ENCODE assay signal across 8 mouse cellular contexts in the genomic region with DNA sequence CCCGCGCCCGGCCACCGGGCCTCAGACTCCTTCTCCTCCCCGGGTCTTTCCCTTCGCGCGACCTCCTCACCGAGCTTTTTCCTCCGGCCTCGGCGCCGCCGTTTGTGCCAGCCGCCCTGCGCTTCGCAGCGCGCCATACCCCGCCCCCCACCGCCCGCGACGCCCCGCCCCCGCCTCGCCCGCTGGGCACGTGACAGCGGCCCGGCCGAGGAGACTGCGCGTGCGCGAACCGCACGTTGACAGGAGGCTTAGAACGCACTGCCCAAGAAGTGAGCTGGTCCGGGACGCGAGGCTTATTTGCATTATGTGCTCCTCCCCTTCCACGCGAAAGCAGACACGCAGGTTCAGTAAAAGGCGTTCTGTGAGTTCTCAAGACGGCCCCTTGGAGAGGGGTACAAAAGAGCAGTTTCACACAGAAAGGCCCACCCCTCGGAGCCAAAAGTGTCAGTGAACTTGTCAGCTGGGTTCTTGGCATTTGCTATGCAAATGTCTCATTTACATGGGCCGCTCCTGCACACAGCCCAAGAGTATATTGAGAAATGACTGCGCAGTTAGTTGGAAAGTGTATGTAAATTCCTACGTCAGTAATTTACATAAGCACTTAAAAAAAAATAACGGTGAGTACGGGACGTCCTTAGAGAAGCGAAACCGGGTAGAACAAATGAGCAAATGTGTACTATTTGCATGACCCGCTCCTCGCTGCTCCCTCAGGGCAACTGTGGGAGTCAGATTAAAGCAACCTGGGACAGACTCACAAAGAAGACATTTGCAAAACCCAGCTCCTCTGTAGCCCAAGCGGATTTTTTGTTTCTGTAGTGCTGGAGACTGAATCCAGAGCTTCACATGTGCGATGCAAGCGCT. TPM values are rescaled to one million over a fixed set of nuclear protein-coding genes. Genes with fewer than 3 reads are reported as not detected.
A peak's percentile ranks its signal among the peaks of the same experiment; 100 is the strongest.
DNase-seq lines count a peak whose midpoint lies in the region; ATAC-seq and TF ChIP-seq lines count a peak whose summit lies in the region.

TSS of gene Egln2 (minus strand) at position 189 of the 861 bp plus-strand sequence.

- TF ChIP-seq EP300 in ES-Bruce4 (IDR thresholded peaks at IDR 0.05; ENCODE audit: insufficient read depth, low read depth, low read length) = no peak

- no peaks in the 10 kb centered on the region for H3K4me1 ChIP-seq in ES-Bruce4 (ENCODE audit: control insufficient read depth, insufficient read depth, low read length)
- peaks cover 37% of the 10 kb centered on the region for H3K4me1 ChIP-seq in forebrain, embryonic 14.5 days (ENCODE audit: control insufficient read depth, insufficient read depth, low read length)
- peaks cover 49% of the 10 kb centered on the region for H3K4me1 ChIP-seq in neural tube, embryonic 15.5 days

- 3% methylated on average over 61 of the region's 61 CpGs for WGBS in forebrain, embryonic 14.5 days
- 2% methylated on average over 61 of the region's 61 CpGs for WGBS in neural tube, embryonic 15.5 days

- TF ChIP-seq CTCF in ES-Bruce4 (IDR thresholded peaks at IDR 0.05; ENCODE audit: low read depth, low read length) = no peak

- no peak for TF ChIP-seq POLR2A in ES-Bruce4 (IDR thresholded peaks at IDR 0.05; ENCODE audit: insufficient read depth, low read length)

- ATAC-seq in cerebellum, adult (ENCODE audit: insufficient number of reproducible peaks, low FRiP score, low TSS enrichment) = peak; percentile 73; the same call in 1 of the 2 replicates
- peak; percentile 91 for ATAC-seq in forebrain, embryonic 14.5 days
- ATAC-seq in neural tube, embryonic 15.5 days (ENCODE audit: low FRiP score) = peak; percentile 89

- peak within 1 kb of the TSS; percentile 78 for H3K4me2 ChIP-seq in forebrain, embryonic 14.5 days (ENCODE audit: low read length)
- H3K4me2 ChIP-seq in neural tube, embryonic 15.5 days = peak within 1 kb of the TSS; percentile 88

- H3K27me3 ChIP-seq in ES-Bruce4 (ENCODE audit: control insufficient read depth, insufficient read depth, low read length, poor library complexity, severe bottlenecking) = no peaks in the 10 kb centered on the region
- no peaks in the 10 kb centered on the region for H3K27me3 ChIP-seq in forebrain, embryonic 14.5 days (replicated peaks; ENCODE audit: control insufficient read depth, insufficient read depth, low read length)
- no peaks in the 10 kb centered on the region for H3K27me3 ChIP-seq in neural tube, embryonic 15.5 days (replicated peaks)

- intact Hi-C loops in heart, postnatal 14 days (cut with DNase I) = loop anchor here (1.0 to 10.0 kb wide), 2 partner anchors 12 to 318 kb away; partner anchors contain the start of gene Sertad1

- H3K36me3 ChIP-seq in ES-Bruce4 (ENCODE audit: control insufficient read depth, insufficient read depth, low read length, poor library complexity, severe bottlenecking) = no peaks in the 10 kb centered on the region
- H3K36me3 ChIP-seq in forebrain, embryonic 14.5 days (ENCODE audit: control insufficient read depth, insufficient read depth, low read length) = peaks cover 36% of the 10 kb centered on the region
- peaks cover 16% of the 10 kb centered on the region for H3K36me3 ChIP-seq in neural tube, embryonic 15.5 days

- peak within 1 kb of the TSS; percentile 42; the same call in 1 of the 2 replicates for H3K27ac ChIP-seq in ES-Bruce4 (ENCODE audit: insufficient read depth, low read length)
- peak within 1 kb of the TSS; percentile 98 for H3K27ac ChIP-seq in forebrain, embryonic 14.5 days (ENCODE audit: low read depth, low read length)
- peak within 1 kb of the TSS; percentile 99 for H3K27ac ChIP-seq in neural tube, embryonic 15.5 days (replicated peaks)

- peak within 1 kb of the TSS; percentile 82 for H3K9ac ChIP-seq in ES-Bruce4 (ENCODE audit: low read depth, poor library complexity, severe bottlenecking)
- H3K9ac ChIP-seq in forebrain, embryonic 14.5 days (ENCODE audit: low read length) = peak within 1 kb of the TSS; percentile 90
- peak within 1 kb of the TSS; percentile 84 for H3K9ac ChIP-seq in neural tube, embryonic 15.5 days (replicated peaks)

- peak; percentile 96 for DNase-seq in forebrain, embryonic 14.5 days (ENCODE audit: low spot score)
- DNase-seq in heart, postnatal 14 days = peak; percentile 96 to 98
- peak; percentile 95 for DNase-seq in layer of hippocampus, adult 11-12 months (ENCODE audit: low spot score)
- DNase-seq in lung, adult 18-20 months = peak; percentile 95 to 97
- DNase-seq in testis, postnatal 14 days (ENCODE audit: low spot score) = peak; percentile 95

- H3K9me3 ChIP-seq in ES-Bruce4 (replicated peaks; ENCODE audit: control insufficient read depth, insufficient read depth, low read length, poor library complexity, severe bottlenecking) = no peaks in the 10 kb centered on the region
- H3K9me3 ChIP-seq in forebrain, embryonic 14.5 days (replicated peaks; ENCODE audit: control insufficient read depth, low read length) = no peaks in the 10 kb centered on the region
- H3K9me3 ChIP-seq in neural tube, embryonic 15.5 days (replicated peaks) = no peaks in the 10 kb centered on the region

- H3K4me3 ChIP-seq in ES-Bruce4 (ENCODE audit: low read depth, low read length) = peak within 1 kb of the TSS; percentile 97
- H3K4me3 ChIP-seq in forebrain, embryonic 14.5 days (ENCODE audit: low read depth, low read length) = peak within 1 kb of the TSS; percentile 72
- peak within 1 kb of the TSS; percentile 75 for H3K4me3 ChIP-seq in neural tube, embryonic 15.5 days (replicated peaks)

RNA-seq across cellular contexts. Expression of gene Egln2, which starts in this region (rescaled TPM):
- polyA plus RNA-seq in ES-Bruce4 (2011; ENCODE audit: insufficient read depth, insufficient read length, low read depth, missing spikeins) = 22.2 and 22.3 TPM in 2 replicates
- polyA plus RNA-seq in forebrain, embryonic 14.5 days (2014; fragmentation: Nextera tagmentation; extraction: Ambion mirVana) = 42.2 and 54.2 TPM in 2 replicates
- 10 to 100 TPM; 60.1 to 60.6 TPM for total RNA-seq in heart, postnatal 14 days (2021)
- polyA plus RNA-seq in neural tube, embryonic 15.5 days (2015; fragmentation: Nextera tagmentation; extraction: Ambion mirVana) = 92.3 and 94.7 TPM in 2 replicates

Comparison
In these comparisons a context has a peak if more than half of its experiments do, and no peak if none do; other contexts are left out.
1. Peak in every context shown above with its lines: DNase-seq, ATAC-seq, H3K4me3 ChIP-seq and H3K27ac ChIP-seq.
2. H3K27ac ChIP-seq: peak in every context shown above with its lines; median percentile 99 in neural tube, embryonic 15.5 days; 98 in forebrain, embryonic 14.5 days; 42 in ES-Bruce4.